Mouse (Mus musculus): ENCODE measurements around the gene 4930469K13Rik. TPM values are rescaled to one million over a fixed set of nuclear protein-coding genes. Genes with fewer than 3 reads are reported as not detected.

The 4930469K13Rik gene
- polyA plus RNA-seq, 1 experiment = not detected

GRCm38 (mm10) chr11:34063702-34064485 lies 34.5 kb downstream of the 4930469K13Rik start:
- no peaks in the 10 kb centered on the region for H3K36me3 ChIP-seq (ENCODE audit: control insufficient read depth, insufficient read depth, low read length)
- H3K27ac ChIP-seq (ENCODE audit: insufficient read depth, low read length) = peak overlapping the region; percentile 74
- no peak overlapping the region for H3K4me3 ChIP-seq (ENCODE audit: extremely low read depth, insufficient read depth, insufficient read length)
- H3K27me3 ChIP-seq (ENCODE audit: control insufficient read depth, insufficient read depth, low read length) = no peaks in the 10 kb centered on the region
- TF ChIP-seq POLR2A (IDR thresholded peaks at IDR 0.05; ENCODE audit: low read depth, low read length) = no peak
- TF ChIP-seq CTCF (IDR thresholded peaks at IDR 0.05; ENCODE audit: extremely low read depth, insufficient read depth, insufficient read length, insufficient replicate concordance) = no peak
- WGBS = 12% methylated on average over 5 of the region's 5 CpGs
- DNase-seq (ENCODE audit: low read depth in 1 of 2, low spot score in 2 of 2) = peak; percentile 26 to 51
- H3K4me1 ChIP-seq (ENCODE audit: control insufficient read depth, insufficient read depth, insufficient read length) = peaks cover 17% of the 10 kb centered on the region; the same call in 1 of the 2 replicates

DNA sequence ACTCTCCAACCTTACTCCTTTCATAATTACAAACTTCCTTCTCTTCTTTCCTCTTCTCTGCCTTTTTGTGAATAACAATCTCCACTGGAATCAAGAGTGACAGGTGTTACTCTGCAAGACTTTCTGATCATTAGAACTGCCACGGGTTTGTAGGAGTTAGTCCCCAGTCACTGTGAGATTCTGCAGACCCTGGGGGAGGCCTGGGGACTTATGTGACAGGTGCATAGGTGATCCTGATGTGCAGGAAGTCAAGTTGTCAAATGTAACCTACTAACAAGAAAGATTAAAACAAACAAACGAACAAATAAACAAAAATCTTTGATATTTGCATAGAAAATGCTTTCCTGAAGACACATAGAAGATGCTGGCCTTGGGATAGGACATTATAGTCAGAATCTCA lies 35.1 kb downstream of the 4930469K13Rik start:
- DNase-seq (ENCODE audit: low read depth in 1 of 2, low spot score in 2 of 2) = no peak
- Histone ChIP-seq H3K4me1 (ENCODE audit: control insufficient read depth, insufficient read depth, insufficient read length) (peaks cover 17% of the 10 kb centered on the region; the same call in 1 of the 2 replicates), H3K27ac (ENCODE audit: insufficient read depth, low read length) (peak overlapping the region; percentile 74; the same call in 1 of the 2 replicates), H3K27me3 (ENCODE audit: control insufficient read depth, insufficient read depth, low read length) (no peaks in the 10 kb centered on the region), H3K4me3 (ENCODE audit: extremely low read depth, insufficient read depth, insufficient read length) (no peak overlapping the region), H3K36me3 (ENCODE audit: control insufficient read depth, insufficient read depth, low read length) (no peaks in the 10 kb centered on the region)
- no peak for TF ChIP-seq POLR2A (IDR thresholded peaks at IDR 0.05; ENCODE audit: low read depth, low read length)
- TF ChIP-seq CTCF (IDR thresholded peaks at IDR 0.05; ENCODE audit: extremely low read depth, insufficient read depth, insufficient read length, insufficient replicate concordance) = no peak
- 36% methylated on average over 2 of the region's 2 CpGs for WGBS

- Histone ChIP-seq H3K27me3 (ENCODE audit: control insufficient read depth, insufficient read depth, low read length) (no peaks in the 10 kb centered on the region), H3K4me3 (ENCODE audit: extremely low read depth, insufficient read depth, insufficient read length) (no peak overlapping the region), H3K27ac (ENCODE audit: insufficient read depth, low read length) (no peak overlapping the region), H3K4me1 (ENCODE audit: control insufficient read depth, insufficient read depth, insufficient read length) (peaks cover 14% of the 10 kb centered on the region; the same call in 1 of the 2 replicates), H3K36me3 (ENCODE audit: control insufficient read depth, insufficient read depth, low read length) (no peaks in the 10 kb centered on the region)
- 78% methylated on average over 6 of the region's 6 CpGs for WGBS
- TF ChIP-seq POLR2A (IDR thresholded peaks at IDR 0.05; ENCODE audit: low read depth, low read length) = no peak
- TF ChIP-seq CTCF (IDR thresholded peaks at IDR 0.05; ENCODE audit: extremely low read depth, insufficient read depth, insufficient read length, insufficient replicate concordance) = no peak
- DNase-seq (ENCODE audit: low read depth in 1 of 2, low spot score in 2 of 2) = no peak
These were observed 36.6 kb downstream of the 4930469K13Rik start for GRCm38 (mm10) chr11:34061740-34062139.

DNA sequence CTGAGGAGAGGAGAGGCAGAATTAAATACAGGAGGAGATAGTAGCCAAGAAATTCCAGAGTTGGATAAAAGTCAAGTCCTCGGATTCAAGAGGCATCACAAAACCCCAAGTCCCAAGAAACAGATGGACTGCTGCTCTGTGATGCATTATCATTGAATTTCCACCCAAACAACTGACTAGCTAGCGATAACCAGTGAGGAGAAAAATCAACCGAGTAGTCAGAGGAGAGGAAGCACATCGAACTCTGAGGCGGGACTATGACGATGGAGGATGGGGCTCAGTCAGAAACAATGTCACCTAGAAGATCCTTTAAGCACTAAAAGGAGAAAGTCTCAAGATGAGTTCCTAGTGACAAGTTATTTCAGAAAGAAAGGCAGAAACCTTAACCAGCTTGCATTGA lies 39.4 kb downstream of the 4930469K13Rik start:
- Histone ChIP-seq H3K27me3 (ENCODE audit: control insufficient read depth, insufficient read depth, low read length) (no peaks in the 10 kb centered on the region), H3K4me3 (ENCODE audit: extremely low read depth, insufficient read depth, insufficient read length) (no peak overlapping the region), H3K27ac (ENCODE audit: insufficient read depth, low read length) (no peak overlapping the region), H3K4me1 (ENCODE audit: control insufficient read depth, insufficient read depth, insufficient read length) (peaks cover 19% of the 10 kb centered on the region), H3K36me3 (ENCODE audit: control insufficient read depth, insufficient read depth, low read length) (peaks cover 1% of the 10 kb centered on the region; the same call in 1 of the 2 replicates)
- WGBS = 73% methylated on average over 6 of the region's 6 CpGs
- DNase-seq (ENCODE audit: low read depth in 1 of 2, low spot score in 2 of 2) = no peak
- TF ChIP-seq CTCF (IDR thresholded peaks at IDR 0.05; ENCODE audit: extremely low read depth, insufficient read depth, insufficient read length, insufficient replicate concordance) (no peak), POLR2A (IDR thresholded peaks at IDR 0.05; ENCODE audit: low read depth, low read length) (no peak)

GRCm38 (mm10) chr11:34058332-34058731 lies 40.0 kb downstream of the 4930469K13Rik start:
- H3K36me3 ChIP-seq (ENCODE audit: control insufficient read depth, insufficient read depth, low read length) = peaks cover 1% of the 10 kb centered on the region; the same call in 1 of the 2 replicates
- DNase-seq (ENCODE audit: low read depth in 1 of 2, low spot score in 2 of 2) = no peak
- H3K27me3 ChIP-seq (ENCODE audit: control insufficient read depth, insufficient read depth, low read length) = no peaks in the 10 kb centered on the region
- H3K4me1 ChIP-seq (ENCODE audit: control insufficient read depth, insufficient read depth, insufficient read length) = peaks cover 14% of the 10 kb centered on the region
- H3K27ac ChIP-seq (ENCODE audit: insufficient read depth, low read length) = no peak overlapping the region
- no peak for TF ChIP-seq POLR2A (IDR thresholded peaks at IDR 0.05; ENCODE audit: low read depth, low read length)
- no peak for TF ChIP-seq CTCF (IDR thresholded peaks at IDR 0.05; ENCODE audit: extremely low read depth, insufficient read depth, insufficient read length, insufficient replicate concordance)
- no peak overlapping the region for H3K4me3 ChIP-seq (ENCODE audit: extremely low read depth, insufficient read depth, insufficient read length)

DNA sequence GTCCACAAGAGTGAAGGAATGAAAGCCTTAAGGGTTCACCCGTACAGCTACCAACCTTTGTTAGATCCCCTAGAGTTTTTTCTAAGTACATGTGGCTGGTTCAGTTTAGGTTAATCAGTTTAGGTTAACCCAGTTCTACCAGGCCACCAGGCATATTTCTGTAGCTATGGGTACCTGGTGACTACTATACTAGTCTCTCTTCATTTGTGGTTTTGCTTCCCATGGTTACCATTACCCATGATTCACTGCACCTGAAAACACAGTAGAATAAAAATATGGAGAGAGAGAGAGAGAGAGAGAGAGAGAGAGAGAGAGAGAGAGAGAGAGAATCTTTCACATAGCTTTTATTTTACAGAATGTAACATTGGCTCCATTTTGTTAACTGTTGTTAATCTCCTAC lies 41.6 kb downstream of the 4930469K13Rik start:
- H3K4me1 ChIP-seq (ENCODE audit: control insufficient read depth, insufficient read depth, insufficient read length) = peaks cover 14% of the 10 kb centered on the region
- no peak for DNase-seq (ENCODE audit: low read depth in 1 of 2, low spot score in 2 of 2)
- no peaks in the 10 kb centered on the region for H3K27me3 ChIP-seq (ENCODE audit: control insufficient read depth, insufficient read depth, low read length)
- TF ChIP-seq POLR2A (IDR thresholded peaks at IDR 0.05; ENCODE audit: low read depth, low read length) (no peak), CTCF (IDR thresholded peaks at IDR 0.05; ENCODE audit: extremely low read depth, insufficient read depth, insufficient read length, insufficient replicate concordance) (no peak)
- peaks cover 1% of the 10 kb centered on the region; the same call in 1 of the 2 replicates for H3K36me3 ChIP-seq (ENCODE audit: control insufficient read depth, insufficient read depth, low read length)
- 73% methylated on average over 1 of the region's 1 CpGs for WGBS
- H3K4me3 ChIP-seq (ENCODE audit: extremely low read depth, insufficient read depth, insufficient read length) = no peak overlapping the region
- H3K27ac ChIP-seq (ENCODE audit: insufficient read depth, low read length) = no peak overlapping the region
